Mouse (Mus musculus): ENCODE measurements at regions not wholly inside any gene's neighbourhood (a gene's known extent, or its start where the extent isn't known, plus 50 kb on each side); places are given as distances from the start of the nearest gene placed in this dataset.

DNA sequence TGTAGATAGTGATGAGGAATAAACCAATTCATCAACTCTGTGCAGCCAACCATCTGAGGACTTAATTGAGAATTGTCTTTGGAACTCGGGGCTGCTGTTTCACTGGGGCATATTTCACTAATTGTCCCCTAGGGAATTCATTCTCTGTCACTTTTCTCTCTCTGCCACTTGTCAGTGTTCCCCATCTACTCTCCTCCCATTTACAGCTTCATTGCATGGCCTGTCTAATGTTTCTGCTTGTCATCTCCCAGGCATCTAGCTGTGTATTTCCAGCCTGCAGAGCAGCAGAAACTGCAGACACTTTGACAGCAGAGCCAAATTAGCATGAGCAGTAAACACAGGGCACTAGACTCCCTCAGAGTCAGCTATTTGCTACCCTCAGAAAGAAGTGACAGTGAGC is 1105.2 kb downstream of the Ntrk3 start:
- H3K4me3 ChIP-seq (ENCODE audit: insufficient read depth in 1 of 2, low read depth in 1 of 2, low read length in 2 of 2, poor library complexity in 1 of 2, severe bottlenecking in 1 of 2) = no peak overlapping the region
- H3K36me3 ChIP-seq (ENCODE audit: control insufficient read depth, insufficient read depth, low read length, poor library complexity, severe bottlenecking) = no peaks in the 10 kb centered on the region
- TF ChIP-seq ZNF384 (IDR thresholded peaks at IDR 0.05; ENCODE audit: low read depth, low read length) = no peak
- no peak for TF ChIP-seq CHD2 (IDR thresholded peaks at IDR 0.05; ENCODE audit: low read depth, low read length)
- TF ChIP-seq ZC3H11A (IDR thresholded peaks at IDR 0.05; ENCODE audit: borderline replicate concordance, low read depth, low read length) = no peak
- no peak for TF ChIP-seq MAFK (IDR thresholded peaks at IDR 0.05; ENCODE audit: insufficient read depth, low read depth, low read length)
- no peak for TF ChIP-seq HCFC1 (IDR thresholded peaks at IDR 0.05; ENCODE audit: borderline replicate concordance, insufficient read depth, low read length)
- no peaks in the 10 kb centered on the region for H3K9me3 ChIP-seq (ENCODE audit: control insufficient read depth, insufficient read depth, low read depth, low read length)
- no peak for DNase-seq (ENCODE audit: low read depth, low spot score)
- no peak overlapping the region for H3K27ac ChIP-seq (ENCODE audit: insufficient read depth, low read depth, low read length, poor library complexity, severe bottlenecking)
- no peaks in the 10 kb centered on the region for H3K4me1 ChIP-seq (ENCODE audit: control insufficient read depth in 2 of 2, insufficient read depth in 2 of 2, low read length in 2 of 2, poor library complexity in 1 of 2)
- in situ Hi-C loops (cut with MboI; ENCODE audit: low sequenced_read_pairs in 2 of 2, unreplicated experiment in 2 of 2) = no loop called here
- no peak overlapping the region for H3K9ac ChIP-seq (ENCODE audit: insufficient read depth, low read depth, low read length, poor library complexity, severe bottlenecking)

GRCm38 (mm10) chr7:77623491-77623890 is 1114.3 kb downstream of the Ntrk3 start:
- TF ChIP-seq ZNF384 (IDR thresholded peaks at IDR 0.05; ENCODE audit: low read depth, low read length) = no peak
- TF ChIP-seq CHD2 (IDR thresholded peaks at IDR 0.05; ENCODE audit: low read depth, low read length) = no peak
- no peak for TF ChIP-seq HCFC1 (IDR thresholded peaks at IDR 0.05; ENCODE audit: borderline replicate concordance, insufficient read depth, low read length)
- TF ChIP-seq MAFK (IDR thresholded peaks at IDR 0.05; ENCODE audit: insufficient read depth, low read depth, low read length) = no peak
- TF ChIP-seq ZC3H11A (IDR thresholded peaks at IDR 0.05; ENCODE audit: borderline replicate concordance, low read depth, low read length) = no peak
- no peaks in the 10 kb centered on the region for H3K36me3 ChIP-seq (ENCODE audit: control insufficient read depth, insufficient read depth, low read length, poor library complexity, severe bottlenecking)
- no peak for DNase-seq (ENCODE audit: low read depth, low spot score)
- no peak overlapping the region for H3K4me3 ChIP-seq (ENCODE audit: insufficient read depth in 1 of 2, low read depth in 1 of 2, low read length in 2 of 2, poor library complexity in 1 of 2, severe bottlenecking in 1 of 2)
- H3K27ac ChIP-seq (ENCODE audit: insufficient read depth, low read depth, low read length, poor library complexity, severe bottlenecking) = no peak overlapping the region
- H3K9ac ChIP-seq (ENCODE audit: insufficient read depth, low read depth, low read length, poor library complexity, severe bottlenecking) = no peak overlapping the region
- no peaks in the 10 kb centered on the region for H3K9me3 ChIP-seq (ENCODE audit: control insufficient read depth, insufficient read depth, low read depth, low read length)
- in situ Hi-C loops (cut with MboI; ENCODE audit: low sequenced_read_pairs in 2 of 2, unreplicated experiment in 2 of 2) = no loop called here
- H3K4me1 ChIP-seq (ENCODE audit: control insufficient read depth in 2 of 2, insufficient read depth in 2 of 2, low read length in 2 of 2, poor library complexity in 1 of 2) = no peaks in the 10 kb centered on the region

- H3K4me3 ChIP-seq (ENCODE audit: insufficient read depth in 1 of 2, low read depth in 1 of 2, low read length in 2 of 2, poor library complexity in 1 of 2, severe bottlenecking in 1 of 2) = no peak overlapping the region
- in situ Hi-C loops (cut with MboI; ENCODE audit: low sequenced_read_pairs in 2 of 2, unreplicated experiment in 2 of 2) = no loop called here
- no peaks in the 10 kb centered on the region for H3K9me3 ChIP-seq (ENCODE audit: control insufficient read depth, insufficient read depth, low read depth, low read length)
- H3K4me1 ChIP-seq (ENCODE audit: control insufficient read depth in 2 of 2, insufficient read depth in 2 of 2, low read length in 2 of 2, poor library complexity in 1 of 2) = no peaks in the 10 kb centered on the region
- no peaks in the 10 kb centered on the region for H3K36me3 ChIP-seq (ENCODE audit: control insufficient read depth, insufficient read depth, low read length, poor library complexity, severe bottlenecking)
- no peak for DNase-seq (ENCODE audit: low read depth, low spot score)
- H3K27ac ChIP-seq (ENCODE audit: insufficient read depth, low read depth, low read length, poor library complexity, severe bottlenecking) = no peak overlapping the region
- no peak overlapping the region for H3K9ac ChIP-seq (ENCODE audit: insufficient read depth, low read depth, low read length, poor library complexity, severe bottlenecking)
- TF ChIP-seq MAFK (IDR thresholded peaks at IDR 0.05; ENCODE audit: insufficient read depth, low read depth, low read length) (no peak), HCFC1 (IDR thresholded peaks at IDR 0.05; ENCODE audit: borderline replicate concordance, insufficient read depth, low read length) (no peak), ZC3H11A (IDR thresholded peaks at IDR 0.05; ENCODE audit: borderline replicate concordance, low read depth, low read length) (no peak)
These were observed 1114.9 kb downstream of the Ntrk3 start for GRCm38 (mm10) chr7:77622934-77623333.

GRCm38 (mm10) chr7:77572872-77573271 is 1164.9 kb downstream of the Ntrk3 start:
- in situ Hi-C loops (cut with MboI; ENCODE audit: low sequenced_read_pairs in 2 of 2, unreplicated experiment in 2 of 2) = no loop called here

DNA sequence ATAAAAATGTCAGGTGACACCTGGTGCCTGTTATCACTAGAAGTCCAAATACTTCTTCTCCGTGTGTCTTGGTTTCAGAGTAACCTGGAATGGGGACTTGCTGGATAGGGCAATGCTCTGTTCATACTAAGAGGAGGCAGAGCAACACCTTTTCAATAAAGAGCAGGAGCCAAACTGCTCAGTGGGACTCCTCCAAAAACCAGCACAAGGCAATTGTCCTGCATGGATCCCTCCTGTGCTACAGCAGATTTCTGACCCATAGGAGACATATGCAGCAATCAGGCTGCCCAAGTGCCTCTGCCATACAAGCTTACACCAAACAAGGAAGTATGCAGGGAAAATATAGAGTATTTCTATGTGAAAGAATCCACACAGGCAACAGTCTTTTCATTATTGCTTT is 1178.7 kb downstream of the Ntrk3 start:
- TF ChIP-seq CHD2 (IDR thresholded peaks at IDR 0.05; ENCODE audit: low read depth, low read length) = no peak
- TF ChIP-seq MAFK (IDR thresholded peaks at IDR 0.05; ENCODE audit: insufficient read depth, low read depth, low read length) = no peak
- TF ChIP-seq HCFC1 (IDR thresholded peaks at IDR 0.05; ENCODE audit: borderline replicate concordance, insufficient read depth, low read length) = no peak
- TF ChIP-seq ZC3H11A (IDR thresholded peaks at IDR 0.05; ENCODE audit: borderline replicate concordance, low read depth, low read length) = no peak
- no peak for TF ChIP-seq ZNF384 (IDR thresholded peaks at IDR 0.05; ENCODE audit: low read depth, low read length)
- in situ Hi-C loops (cut with MboI; ENCODE audit: low sequenced_read_pairs in 2 of 2, unreplicated experiment in 2 of 2) = no loop called here
- H3K4me1 ChIP-seq (ENCODE audit: control insufficient read depth in 2 of 2, insufficient read depth in 2 of 2, low read length in 2 of 2, poor library complexity in 1 of 2) = no peaks in the 10 kb centered on the region

More at GRCm38 (mm10) chr7:77572872-77573271, 1164.9 kb downstream of the Ntrk3 start:
- no peak overlapping the region for H3K9ac ChIP-seq (ENCODE audit: insufficient read depth, low read depth, low read length, poor library complexity, severe bottlenecking)
- TF ChIP-seq ZNF384 (IDR thresholded peaks at IDR 0.05; ENCODE audit: low read depth, low read length) = no peak
- TF ChIP-seq MAFK (IDR thresholded peaks at IDR 0.05; ENCODE audit: insufficient read depth, low read depth, low read length) = no peak
- TF ChIP-seq CHD2 (IDR thresholded peaks at IDR 0.05; ENCODE audit: low read depth, low read length) = no peak
- TF ChIP-seq HCFC1 (IDR thresholded peaks at IDR 0.05; ENCODE audit: borderline replicate concordance, insufficient read depth, low read length) = no peak
- TF ChIP-seq ZC3H11A (IDR thresholded peaks at IDR 0.05; ENCODE audit: borderline replicate concordance, low read depth, low read length) = no peak
- no peak overlapping the region for H3K27ac ChIP-seq (ENCODE audit: insufficient read depth, low read depth, low read length, poor library complexity, severe bottlenecking)
- DNase-seq (ENCODE audit: low read depth, low spot score) = no peak
- no peaks in the 10 kb centered on the region for H3K36me3 ChIP-seq (ENCODE audit: control insufficient read depth, insufficient read depth, low read length, poor library complexity, severe bottlenecking)
- H3K4me3 ChIP-seq (ENCODE audit: insufficient read depth in 1 of 2, low read depth in 1 of 2, low read length in 2 of 2, poor library complexity in 1 of 2, severe bottlenecking in 1 of 2) = no peak overlapping the region
- H3K9me3 ChIP-seq (ENCODE audit: control insufficient read depth, insufficient read depth, low read depth, low read length) = no peaks in the 10 kb centered on the region
- no peaks in the 10 kb centered on the region for H3K4me1 ChIP-seq (ENCODE audit: control insufficient read depth in 2 of 2, insufficient read depth in 2 of 2, low read length in 2 of 2, poor library complexity in 1 of 2)

More for the DNA sequence above, 1178.7 kb downstream of the Ntrk3 start:
- H3K36me3 ChIP-seq (ENCODE audit: control insufficient read depth, insufficient read depth, low read length, poor library complexity, severe bottlenecking) = no peaks in the 10 kb centered on the region
- no peaks in the 10 kb centered on the region for H3K9me3 ChIP-seq (ENCODE audit: control insufficient read depth, insufficient read depth, low read depth, low read length)
- DNase-seq (ENCODE audit: low read depth, low spot score) = no peak
- H3K4me3 ChIP-seq (ENCODE audit: insufficient read depth in 1 of 2, low read depth in 1 of 2, low read length in 2 of 2, poor library complexity in 1 of 2, severe bottlenecking in 1 of 2) = no peak overlapping the region
- H3K9ac ChIP-seq (ENCODE audit: insufficient read depth, low read depth, low read length, poor library complexity, severe bottlenecking) = no peak overlapping the region
- H3K27ac ChIP-seq (ENCODE audit: insufficient read depth, low read depth, low read length, poor library complexity, severe bottlenecking) = no peak overlapping the region
